ENCODE assay signal across 14 mouse cellular contexts in genomic region chr17:56272644-56273043, GRCm38 (mm10). TPM values are rescaled to one million over a fixed set of nuclear protein-coding genes. Genes with fewer than 3 reads are reported as not detected.
DNase-seq lines count a peak whose midpoint lies in the region; ATAC-seq and TF ChIP-seq lines count a peak whose summit lies in the region.
"Had no signal": no experiment of that assay in that cellular context is flagged by ENCODE, and none has a peak within 500 bp of the region (broad histone marks: within the 10 kb centered on the region; RNA-seq: fewer than 3 reads in every experiment).

No protein-coding gene starts in this region.

- DNase-seq in heart, postnatal 25 days (ENCODE audit: low spot score): no peak
- peak; percentile 76 for DNase-seq in kidney, adult 2 months
- peak; percentile 67 to 79 for DNase-seq in kidney, postnatal 36 days
- peak; percentile 61 to 78 for DNase-seq in lung, postnatal 4 days
- DNase-seq in frontal cortex, postnatal 25 days (ENCODE audit: low spot score in 2 of 2): no peak
- DNase-seq: cerebellum, adult 9-11 months had no signal

- TF ChIP-seq CTCF in kidney, adult 2 months (conservative IDR thresholded peaks at IDR 0.05; ENCODE audit: insufficient read depth, insufficient read length, low read depth, low read length): no peak

- H3K36me3 ChIP-seq in heart, embryonic 15.5 days: peaks cover 25% of the 10 kb centered on the region
- H3K36me3 ChIP-seq in kidney, adult 2 months (ENCODE audit: control insufficient read depth, insufficient read depth, low read length): no peaks in the 10 kb centered on the region
- H3K36me3 ChIP-seq in hindbrain, embryonic 16.5 days (ENCODE audit: control insufficient read depth, insufficient read depth, low read length): no peaks in the 10 kb centered on the region

- no peak overlapping the region for H3K4me3 ChIP-seq in heart, embryonic 15.5 days
- H3K4me3 ChIP-seq in kidney, adult 2 months (ENCODE audit: insufficient read depth, low read depth, low read length): no peak overlapping the region
- H3K4me3 ChIP-seq in hindbrain, embryonic 16.5 days (ENCODE audit: low read length): no peak overlapping the region
- H3K4me3 ChIP-seq: embryonic facial prominence, embryonic 10.5 days; heart, adult 2 months had no signal

- WGBS in heart, embryonic 15.5 days: 73% methylated on average over 3 of the region's 3 CpGs
- WGBS in kidney, adult 2 months: 52% methylated on average over 3 of the region's 3 CpGs
- WGBS in hindbrain, embryonic 16.5 days: 76% methylated on average over 3 of the region's 3 CpGs

- intact Hi-C loops in heart, postnatal 25 days (cut with DNase I): no loop called here

- TF ChIP-seq POLR2A in kidney, adult 2 months (IDR thresholded peaks at IDR 0.05; ENCODE audit: low read depth, low read length): no peak

- H3K9me3 ChIP-seq in heart, embryonic 15.5 days (replicated peaks): no peaks in the 10 kb centered on the region
- no peaks in the 10 kb centered on the region for H3K9me3 ChIP-seq in hindbrain, embryonic 16.5 days (ENCODE audit: control insufficient read depth, low read length)
- H3K9me3 ChIP-seq: embryonic facial prominence, embryonic 10.5 days had no signal

- H3K27me3 ChIP-seq in heart, embryonic 15.5 days: no peaks in the 10 kb centered on the region
- no peaks in the 10 kb centered on the region for H3K27me3 ChIP-seq in kidney, adult 2 months (replicated peaks; ENCODE audit: control insufficient read depth, insufficient read depth, low read length)
- no peaks in the 10 kb centered on the region for H3K27me3 ChIP-seq in hindbrain, embryonic 16.5 days (replicated peaks; ENCODE audit: control insufficient read depth, insufficient read depth, low read length)

- H3K9ac ChIP-seq in heart, embryonic 15.5 days: no peak overlapping the region
- H3K9ac ChIP-seq in hindbrain, embryonic 16.5 days (ENCODE audit: low read depth, low read length): no peak overlapping the region

- peak overlapping the region; percentile 5; the same call in 1 of the 2 replicates for H3K27ac ChIP-seq in heart, embryonic 15.5 days
- peak overlapping the region; percentile 27; the same call in 1 of the 2 replicates for H3K27ac ChIP-seq in kidney, adult 2 months (ENCODE audit: insufficient read depth, low read depth, low read length)
- no peak overlapping the region for H3K27ac ChIP-seq in hindbrain, embryonic 16.5 days (ENCODE audit: low read depth, low read length)
- H3K27ac ChIP-seq: embryonic facial prominence, embryonic 10.5 days had no signal

- no peak for ATAC-seq in heart, embryonic 15.5 days (replicated peaks; ENCODE audit: insufficient number of reproducible peaks, insufficient read depth, low FRiP score, low read depth)
- ATAC-seq in hindbrain, embryonic 16.5 days: no peak

- H3K4me1 ChIP-seq in heart, embryonic 15.5 days (replicated peaks): peaks cover 27% of the 10 kb centered on the region
- H3K4me1 ChIP-seq in kidney, adult 2 months (ENCODE audit: control insufficient read depth, insufficient read depth, low read length): peaks cover 32% of the 10 kb centered on the region; the same call in 1 of the 2 replicates
- peaks cover 18% of the 10 kb centered on the region for H3K4me1 ChIP-seq in hindbrain, embryonic 16.5 days (ENCODE audit: control insufficient read depth, insufficient read depth, low read depth, low read length)

- H3K4me2 ChIP-seq in heart, embryonic 15.5 days: no peak overlapping the region
- no peak overlapping the region for H3K4me2 ChIP-seq in hindbrain, embryonic 16.5 days (ENCODE audit: low read length)

RNA-seq across cellular contexts. Expression of gene Ticam1, which starts 3.9 kb away (rescaled TPM):
- polyA plus RNA-seq in heart, embryonic 15.5 days (2015; fragmentation: Nextera tagmentation; extraction: Ambion mirVana): 6.9 and 8.3 TPM in 2 replicates
- total RNA-seq in heart, postnatal 25 days (2021): 1 to 10 TPM; 7.6 to 9.8 TPM
- 33.3 and 34.7 TPM in 2 replicates for polyA plus RNA-seq in kidney, adult 2 months (2012; rRNA removed)
- 1.5 and 1.9 TPM in 2 replicates for polyA plus RNA-seq in hindbrain, embryonic 16.5 days (2015; fragmentation: Nextera tagmentation; extraction: Ambion mirVana)

RNA-seq across cellular contexts. Expression of gene Fem1a, which starts 16.0 kb away (rescaled TPM):
- 19.4 and 22.5 TPM in 2 replicates for polyA plus RNA-seq in heart, embryonic 15.5 days (2015; fragmentation: Nextera tagmentation; extraction: Ambion mirVana)
- total RNA-seq in heart, postnatal 25 days (2021): 100 to 1,000 TPM; 102 to 105 TPM
- polyA plus RNA-seq in kidney, adult 2 months (2012; rRNA removed): 23.7 and 28.2 TPM in 2 replicates
- 17.4 and 18.2 TPM in 2 replicates for polyA plus RNA-seq in hindbrain, embryonic 16.5 days (2015; fragmentation: Nextera tagmentation; extraction: Ambion mirVana)

RNA-seq across cellular contexts. Expression of gene Plin3, which starts 20.0 kb away (rescaled TPM):
- 61.1 and 78.3 TPM in 2 replicates for polyA plus RNA-seq in heart, embryonic 15.5 days (2015; fragmentation: Nextera tagmentation; extraction: Ambion mirVana)
- 100 to 1,000 TPM; 154 to 171 TPM for total RNA-seq in heart, postnatal 25 days (2021)
- polyA plus RNA-seq in kidney, adult 2 months (2012; rRNA removed): 34.8 and 43.1 TPM in 2 replicates
- polyA plus RNA-seq in hindbrain, embryonic 16.5 days (2015; fragmentation: Nextera tagmentation; extraction: Ambion mirVana): 15.5 and 21.1 TPM in 2 replicates

RNA-seq across cellular contexts. Expression of gene Arrdc5, which starts 27.4 kb away (rescaled TPM):
- polyA plus RNA-seq in heart, embryonic 15.5 days (2015; fragmentation: Nextera tagmentation; extraction: Ambion mirVana): 0.13 TPM in 1 of 2 replicates, not detected in the other
- total RNA-seq in heart, postnatal 25 days (2021): not detected
- not detected in 2 replicates for polyA plus RNA-seq in kidney, adult 2 months (2012; rRNA removed)
- not detected in 2 replicates for polyA plus RNA-seq in hindbrain, embryonic 16.5 days (2015; fragmentation: Nextera tagmentation; extraction: Ambion mirVana)
- total RNA-seq: heart, adult 2 months; left cerebral cortex, adult 18-20 months had no signal
- polyA plus RNA-seq: embryonic facial prominence, embryonic 10.5 days; heart, adult 2 months; hindbrain, embryonic 11.5 days; large intestine, adult 2 months; limb, embryonic 14.5 days had no signal

RNA-seq across cellular contexts. Expression of gene Uhrf1, which starts 30.5 kb away (rescaled TPM):
- polyA plus RNA-seq in heart, embryonic 15.5 days (2015; fragmentation: Nextera tagmentation; extraction: Ambion mirVana): 51.3 and 83.9 TPM in 2 replicates
- 1 to 10 TPM; 3.7 to 4.3 TPM for total RNA-seq in heart, postnatal 25 days (2021)
- polyA plus RNA-seq in kidney, adult 2 months (2012; rRNA removed): 1.2 and 2.3 TPM in 2 replicates
- polyA plus RNA-seq in hindbrain, embryonic 16.5 days (2015; fragmentation: Nextera tagmentation; extraction: Ambion mirVana): 23.3 and 28.2 TPM in 2 replicates

Comparison
In these comparisons a context has a peak if more than half of its experiments do, and no peak if none do; other contexts are left out.
1. DNase-seq: peak in kidney, adult 2 months (single experiment), kidney, postnatal 36 days (2 of 2) and lung, postnatal 4 days (2 of 2); none in heart, postnatal 25 days (single experiment) and frontal cortex, postnatal 25 days (0 of 2).